Mouse (Mus musculus): ENCODE results near the gene Ube2o.
A peak's percentile ranks its signal among the peaks of the same experiment; 100 is the strongest.
"Not testable (repeated sequence)": the region's sequence is repeated elsewhere in the genome, so short reads cannot be mapped to it uniquely, and the experiment has no call there.

Ube2o gene

DNA sequence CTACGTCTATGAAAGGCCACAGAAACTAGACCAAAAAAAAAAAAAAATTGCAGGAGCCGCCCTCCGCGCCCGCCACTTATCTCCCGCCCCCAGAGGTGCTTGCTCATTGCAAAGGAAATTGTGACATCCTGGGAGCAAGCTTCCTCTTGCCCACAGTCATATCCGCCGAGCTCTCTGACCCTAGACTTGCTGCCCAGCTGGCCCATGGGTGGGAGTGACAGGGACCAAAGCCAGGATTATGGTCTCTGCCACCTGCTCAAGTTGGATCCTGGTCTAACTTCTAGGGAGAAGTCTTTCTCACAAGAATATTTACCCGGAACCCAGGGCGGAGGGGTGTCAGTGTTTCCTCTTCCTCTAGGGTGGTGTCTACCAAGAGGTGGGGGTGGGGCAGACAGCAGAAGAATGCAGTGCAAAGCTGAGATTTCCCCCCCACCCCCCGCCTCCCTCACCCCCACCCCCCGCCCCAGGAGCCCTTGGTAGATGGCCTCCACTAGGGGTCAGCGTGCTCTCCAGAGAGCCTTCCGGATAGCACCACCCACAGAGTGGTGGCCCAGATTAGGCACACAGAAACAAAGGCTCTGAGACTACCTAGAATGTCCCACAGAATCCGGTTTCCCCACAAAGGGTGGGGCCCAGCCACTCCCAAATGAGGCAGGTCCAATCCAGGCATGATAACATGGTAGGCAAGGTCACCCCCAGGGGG lies 34.6 kb upstream of the Ube2o start:
- DNase-seq (ENCODE audit: low spot score in 2 of 2): no peak

DNA sequence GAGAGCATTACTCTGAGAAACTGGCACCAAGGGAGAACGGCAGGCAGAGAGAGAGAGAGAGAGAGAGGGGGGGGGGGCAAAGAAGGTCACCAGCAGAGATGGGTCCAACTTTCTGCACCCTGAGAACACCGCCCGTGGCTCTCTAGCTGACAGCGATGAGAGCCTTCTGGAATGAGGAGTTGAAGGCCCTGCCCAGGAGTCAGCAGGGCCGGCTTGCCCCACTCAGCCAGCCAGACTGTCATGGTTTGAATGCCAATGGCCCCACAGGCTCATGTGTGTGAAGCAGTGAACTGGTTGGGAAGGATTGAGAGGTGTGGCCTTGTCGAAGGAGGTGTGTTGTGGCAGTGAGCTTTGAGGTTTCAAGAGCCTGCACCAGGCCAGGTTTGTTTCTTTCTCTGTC lies 32.0 kb upstream of the Ube2o start:
- DNase-seq (ENCODE audit: low spot score in 2 of 2): no peak

DNA sequence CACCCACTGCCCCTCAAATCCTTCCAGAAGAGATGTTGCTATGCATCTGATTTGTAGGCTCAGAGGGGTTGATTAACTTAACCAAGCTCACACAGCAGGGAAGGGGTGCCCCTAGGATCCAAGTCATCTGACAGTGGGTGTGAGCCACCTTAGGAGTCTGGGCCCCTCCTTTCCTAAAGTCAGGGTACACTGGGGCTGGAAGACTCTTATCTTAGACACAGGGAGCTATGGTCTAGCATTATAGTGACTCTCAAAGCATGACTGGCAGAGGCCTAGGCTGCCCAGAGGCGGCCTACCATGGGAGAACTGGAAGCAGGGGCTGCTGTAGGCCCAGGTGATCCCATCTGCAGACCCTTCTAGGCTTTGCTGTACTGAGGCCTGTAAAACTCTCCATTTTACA lies 31.3 kb upstream of the Ube2o start:
- DNase-seq (ENCODE audit: low spot score in 2 of 2): no peak

DNA sequence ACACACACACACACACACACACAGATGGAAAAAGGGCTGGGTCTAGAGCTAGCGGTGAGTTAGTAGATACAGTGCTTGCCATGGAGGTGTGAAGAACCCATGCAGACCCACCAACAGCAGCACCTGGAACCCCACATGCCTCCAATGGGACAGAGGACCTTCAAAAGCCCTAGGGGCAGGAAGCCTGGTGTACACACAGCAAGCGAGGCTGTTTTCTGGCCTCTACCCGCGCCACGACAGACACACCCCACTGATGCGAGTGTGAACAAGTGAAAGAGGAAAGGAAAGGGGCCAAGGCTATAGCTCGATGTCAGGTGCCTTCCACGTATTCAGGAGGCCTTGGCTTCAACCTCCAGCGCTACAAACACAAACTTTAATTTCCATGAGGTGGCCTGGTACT lies 30.6 kb upstream of the Ube2o start:
- no peak for DNase-seq (ENCODE audit: low spot score in 2 of 2)

DNA sequence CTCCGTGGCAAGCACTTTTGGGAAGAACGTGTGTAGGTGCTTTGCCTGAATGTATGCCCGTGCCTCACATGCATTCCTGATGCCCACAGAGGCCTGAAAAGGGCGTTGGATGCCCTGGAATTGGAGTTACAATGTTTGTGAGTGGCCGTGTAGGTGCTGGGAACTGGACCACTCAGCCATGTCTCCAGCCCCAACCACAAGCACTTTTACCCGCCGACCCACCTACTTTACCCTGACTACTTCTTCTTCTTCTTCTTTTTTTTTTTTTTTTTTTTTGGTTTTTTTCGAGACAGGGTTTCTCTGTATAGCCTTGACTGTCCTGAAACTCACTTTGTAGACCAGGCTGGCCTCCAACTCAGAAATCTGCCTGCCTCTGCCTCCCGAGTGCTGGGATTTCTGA lies 29.9 kb upstream of the Ube2o start:
- not testable (repeated sequence) for DNase-seq (ENCODE audit: low spot score in 2 of 2)

DNA sequence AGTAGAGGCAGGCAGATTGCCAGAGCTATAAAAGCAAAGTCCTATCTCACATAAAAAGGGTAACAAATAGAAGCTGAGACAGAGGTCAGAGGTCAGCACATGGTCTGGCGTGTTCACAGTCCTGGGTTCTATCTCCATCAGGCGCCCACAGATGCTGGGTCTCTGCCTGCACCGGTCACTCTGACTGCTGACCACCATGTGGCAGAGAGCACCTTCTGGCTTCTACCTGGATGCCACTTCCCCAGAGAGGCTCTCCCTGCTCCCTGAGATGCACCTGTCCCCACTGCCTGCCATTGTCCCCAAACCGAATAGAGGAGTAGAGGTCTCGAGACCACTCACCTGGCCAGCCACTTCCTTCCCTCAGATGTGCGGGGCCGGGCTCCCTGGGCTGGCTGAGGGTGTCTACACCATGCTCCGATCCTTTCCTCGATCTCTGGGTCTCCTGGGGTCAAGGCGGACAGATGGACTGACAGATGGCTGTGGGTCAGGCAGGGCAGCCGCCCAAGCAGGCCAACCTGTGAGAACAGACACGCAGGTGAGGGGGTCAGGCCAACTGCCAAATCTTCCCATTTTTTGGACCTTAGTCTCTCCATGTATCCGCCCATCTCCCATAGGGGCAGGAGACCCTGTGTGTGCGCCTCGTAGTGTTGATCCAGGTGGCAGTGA lies 28.9 kb upstream of the Ube2o start:
- DNase-seq (ENCODE audit: low spot score in 2 of 2): no peak

DNA sequence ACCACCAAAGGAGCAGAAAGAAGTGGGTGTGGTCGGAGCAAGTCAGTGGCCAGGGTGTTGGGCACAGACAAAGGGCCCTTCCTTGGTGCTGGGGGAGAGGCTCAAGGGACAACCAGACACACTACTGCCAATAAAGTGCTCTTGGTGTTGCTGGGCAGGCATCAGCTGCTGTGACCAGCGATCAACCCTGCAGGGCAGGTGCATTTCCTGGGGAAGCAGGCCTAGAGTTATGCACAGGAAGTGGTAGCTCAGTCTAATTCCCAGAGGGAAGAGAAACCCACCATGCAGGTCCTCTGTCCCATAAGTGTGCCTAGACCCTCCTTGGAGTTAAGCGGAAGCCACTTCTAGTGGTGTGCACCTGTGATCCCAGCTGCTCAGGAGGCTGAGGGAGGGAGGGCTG lies 26.5 kb upstream of the Ube2o start:
- DNase-seq (ENCODE audit: low spot score in 2 of 2): no peak

DNA sequence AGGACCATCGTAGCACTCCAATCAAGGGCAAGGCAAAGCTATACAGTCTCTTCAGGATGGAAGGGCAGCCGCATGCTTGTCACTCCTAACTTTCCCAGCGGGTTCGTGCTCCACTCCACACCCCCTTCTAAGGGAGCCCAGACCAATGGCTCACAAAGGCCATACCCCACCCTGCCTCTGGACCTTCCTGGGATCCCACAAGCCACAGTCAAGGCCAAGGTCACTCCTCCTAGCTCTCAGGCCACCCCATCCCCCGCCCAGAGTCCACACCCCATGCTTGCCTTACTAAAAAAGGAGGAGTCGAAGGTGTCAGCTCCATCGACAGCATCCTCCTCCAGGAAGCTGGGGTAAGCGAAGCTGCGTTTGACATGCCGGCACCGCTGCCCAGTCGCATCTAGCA lies 22.9 kb upstream of the Ube2o start:
- no peak for DNase-seq (ENCODE audit: low spot score in 2 of 2)

DNA sequence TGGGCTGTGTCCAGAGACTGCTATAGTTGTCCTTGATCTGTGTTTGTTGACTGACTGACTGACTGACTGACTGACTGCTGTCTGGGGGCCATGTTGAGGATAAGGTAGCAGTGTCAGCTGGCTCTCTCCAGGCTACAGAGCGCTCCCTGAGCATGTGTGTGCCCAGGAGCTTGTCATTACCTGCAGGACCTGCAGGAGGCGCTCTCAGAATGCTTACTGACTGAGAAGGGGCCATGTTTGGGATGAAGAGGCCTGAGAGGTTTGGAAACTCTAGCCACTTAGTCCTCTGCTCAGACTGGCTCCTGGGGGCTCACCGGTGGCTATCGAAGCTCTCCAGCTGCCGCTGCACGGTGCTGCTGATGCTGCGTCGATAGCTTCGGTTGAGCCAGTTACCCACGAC lies 22.1 kb upstream of the Ube2o start:
- no peak for DNase-seq (ENCODE audit: low spot score in 2 of 2)

DNA sequence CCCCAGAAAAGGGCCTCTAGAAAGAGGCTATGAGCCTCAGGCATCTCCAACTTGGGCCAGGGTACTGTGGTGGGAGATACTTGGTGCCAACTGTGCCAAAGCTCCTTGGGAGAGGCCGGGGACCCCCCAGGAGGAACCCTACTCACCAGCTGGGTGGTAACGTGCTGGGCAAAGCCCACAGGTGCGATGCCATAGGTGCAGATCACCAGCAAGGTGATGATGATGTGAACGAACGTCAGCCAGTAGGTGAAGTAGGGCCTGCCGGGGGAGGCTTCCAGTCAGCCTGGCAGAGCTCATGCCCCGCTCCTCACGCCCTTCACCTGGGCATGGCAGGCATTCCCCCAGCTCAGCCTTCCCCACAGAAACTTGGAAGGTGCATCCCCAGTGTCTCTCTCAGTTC lies 20.8 kb upstream of the Ube2o start:
- no peak for DNase-seq (ENCODE audit: low spot score in 2 of 2)

DNA sequence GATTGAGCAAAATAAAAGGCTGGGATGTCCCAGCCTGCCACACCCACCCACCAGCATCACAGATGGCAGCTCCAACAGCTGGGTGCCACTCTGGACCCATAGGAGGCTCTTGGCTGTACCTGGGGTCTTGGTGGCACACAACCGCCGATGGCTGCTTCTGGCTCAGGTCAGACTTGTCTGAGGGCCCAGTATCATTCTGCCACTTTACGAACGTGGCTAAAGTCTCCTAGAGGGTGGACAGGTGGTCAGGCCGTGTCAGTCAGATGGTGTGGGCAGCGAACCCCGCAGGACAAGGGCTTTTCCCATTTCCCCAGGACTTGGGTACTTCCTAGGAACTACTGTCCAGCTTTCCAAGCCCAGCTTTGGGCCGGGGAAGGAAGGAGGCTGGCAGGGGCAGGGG lies 19.9 kb upstream of the Ube2o start:
- no peak for DNase-seq (ENCODE audit: low spot score in 2 of 2)

DNA sequence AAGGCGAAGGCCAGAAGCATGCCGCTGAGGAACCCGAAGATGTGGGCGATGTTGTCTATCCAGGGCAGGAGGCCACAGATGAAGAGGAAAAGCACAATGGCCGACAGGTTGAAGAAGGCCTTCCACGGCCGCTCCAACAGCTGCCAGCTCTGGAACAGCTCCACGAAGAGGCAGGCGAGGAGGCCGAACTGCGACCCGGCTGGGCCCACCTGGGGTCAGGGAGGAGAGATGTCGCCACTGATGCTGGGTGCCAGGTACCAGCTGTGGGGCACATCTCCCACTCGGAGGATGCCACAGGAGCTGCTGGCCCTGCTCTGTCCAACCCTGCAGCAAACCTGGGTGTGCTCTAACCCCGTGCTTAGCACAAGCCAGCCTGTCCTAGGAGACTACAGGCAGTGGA lies 18.0 kb upstream of the Ube2o start:
- no peak for DNase-seq (ENCODE audit: low spot score in 2 of 2)

DNA sequence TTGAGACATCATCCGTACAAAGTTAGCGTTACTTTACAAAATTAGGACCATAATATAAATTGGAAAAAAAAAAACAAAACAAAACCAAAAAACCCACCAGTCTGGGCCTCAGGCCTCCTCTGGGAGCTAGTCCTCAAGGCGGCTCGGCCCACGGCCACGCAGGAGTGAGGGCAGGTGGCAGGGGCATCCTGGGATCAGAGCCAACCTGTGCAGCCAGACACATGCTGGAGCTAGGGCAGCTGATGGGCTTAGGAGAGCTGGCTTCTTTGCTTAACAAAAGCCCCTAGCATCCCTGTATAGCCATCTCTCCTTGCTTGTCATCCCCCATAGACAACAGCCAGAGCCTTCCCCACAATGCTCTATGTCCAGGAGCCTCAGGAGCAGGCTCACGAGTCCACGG lies 16.9 kb upstream of the Ube2o start:
- no peak for DNase-seq (ENCODE audit: low spot score in 2 of 2)

DNA sequence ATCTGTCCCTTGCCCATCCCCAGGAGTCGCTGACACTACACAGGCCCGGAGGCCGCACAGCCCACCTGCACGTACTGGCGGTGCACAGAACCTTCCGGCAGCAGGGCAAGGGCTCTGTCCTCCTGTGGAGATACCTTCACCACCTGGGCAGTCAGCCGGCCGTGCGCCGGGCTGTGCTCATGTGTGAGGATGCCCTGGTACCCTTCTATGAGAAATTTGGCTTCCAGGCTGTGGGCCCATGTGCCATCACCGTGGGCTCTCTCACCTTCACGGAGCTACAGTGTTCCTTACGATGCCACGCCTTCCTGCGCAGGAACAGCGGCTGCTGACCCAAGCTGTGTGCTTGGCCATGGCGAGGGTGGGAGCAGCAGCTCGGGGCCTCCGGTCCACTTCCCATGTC lies 15.5 kb upstream of the Ube2o start:
- DNase-seq (ENCODE audit: low spot score in 2 of 2): no peak

DNA sequence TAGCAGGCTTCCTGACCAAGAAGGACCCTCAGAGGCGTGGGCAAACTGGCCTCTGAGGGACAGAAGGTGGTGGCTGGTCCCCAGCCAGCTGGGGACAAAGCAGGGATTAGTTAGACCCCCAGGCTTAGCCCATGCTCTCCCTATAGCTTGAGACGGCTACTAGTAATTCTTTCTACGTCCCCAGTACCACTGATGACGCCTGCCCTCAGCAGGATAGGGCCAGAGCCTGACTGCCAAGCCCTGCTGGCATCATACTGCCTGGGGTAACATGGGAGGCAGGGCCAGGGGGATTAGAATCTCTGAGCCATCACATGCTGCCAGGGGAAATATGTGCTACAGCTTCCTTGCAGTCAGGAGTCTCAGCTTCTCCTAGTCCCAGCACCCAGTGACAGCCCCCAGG lies 12.1 kb upstream of the Ube2o start:
- DNase-seq (ENCODE audit: low spot score in 2 of 2): no peak

DNA sequence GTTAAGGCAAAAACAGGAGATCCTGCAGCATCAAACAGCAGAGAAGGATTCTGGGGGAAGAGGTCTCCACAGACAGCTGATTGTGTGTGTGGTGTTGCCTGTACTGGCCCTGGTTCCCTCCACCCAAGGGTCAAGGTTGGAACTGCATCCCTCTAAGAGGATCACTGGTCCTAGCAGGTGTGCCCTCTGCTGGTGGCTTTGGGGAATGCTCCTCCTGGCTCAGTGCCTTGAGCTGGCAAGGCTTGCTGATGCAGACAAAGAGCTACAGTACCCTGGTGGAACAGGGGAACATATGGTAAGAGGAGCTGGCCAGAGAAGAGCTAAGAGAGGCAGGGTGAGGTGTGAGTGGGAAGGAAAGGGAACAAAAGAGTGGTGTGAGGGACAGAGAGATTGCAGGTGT lies 11.2 kb upstream of the Ube2o start:
- peak; percentile 77 to 91 for DNase-seq (ENCODE audit: low spot score in 2 of 2)

DNA sequence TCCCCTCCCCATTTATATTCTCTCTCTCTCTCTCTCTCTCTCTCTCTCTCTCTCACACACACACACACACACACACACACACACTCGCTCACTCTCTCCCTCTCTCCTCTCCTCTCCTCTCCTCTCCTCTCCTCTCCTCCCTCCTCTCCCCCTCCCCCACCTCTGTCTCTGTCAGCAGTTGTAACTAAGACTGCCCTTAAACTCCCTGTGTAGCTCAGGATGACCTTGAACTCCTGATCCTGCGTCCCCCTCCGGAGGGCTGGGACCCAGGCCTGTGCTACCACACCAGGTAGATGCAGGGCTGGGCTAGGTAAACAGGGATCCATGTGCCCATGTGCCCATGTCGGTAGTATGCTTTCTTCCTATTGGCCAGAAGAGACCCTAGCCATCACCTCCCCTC lies 10.4 kb upstream of the Ube2o start:
- DNase-seq (ENCODE audit: low spot score in 2 of 2): no peak

DNA sequence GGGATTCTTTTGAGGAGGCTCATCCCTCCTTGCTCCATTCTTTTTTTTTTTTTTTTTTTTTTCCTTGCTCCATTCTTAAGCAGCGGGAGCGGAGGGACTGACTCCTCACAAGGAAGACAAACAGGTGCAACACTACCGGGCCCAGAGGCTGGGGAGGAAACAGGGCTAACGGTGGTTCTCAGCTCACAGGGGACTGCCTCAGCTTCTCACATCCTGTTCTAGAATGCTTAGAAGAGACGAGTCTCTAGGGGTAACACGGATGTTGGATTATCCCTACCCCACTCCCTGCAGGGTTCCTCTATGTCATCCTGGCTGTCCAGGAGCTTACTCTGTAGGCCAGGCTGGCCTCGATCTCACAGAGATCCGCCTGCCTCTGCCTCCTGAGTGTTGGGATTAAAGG lies 8.3 kb upstream of the Ube2o start:
- peak; percentile 27 to 28 for DNase-seq (ENCODE audit: low spot score in 2 of 2)

DNA sequence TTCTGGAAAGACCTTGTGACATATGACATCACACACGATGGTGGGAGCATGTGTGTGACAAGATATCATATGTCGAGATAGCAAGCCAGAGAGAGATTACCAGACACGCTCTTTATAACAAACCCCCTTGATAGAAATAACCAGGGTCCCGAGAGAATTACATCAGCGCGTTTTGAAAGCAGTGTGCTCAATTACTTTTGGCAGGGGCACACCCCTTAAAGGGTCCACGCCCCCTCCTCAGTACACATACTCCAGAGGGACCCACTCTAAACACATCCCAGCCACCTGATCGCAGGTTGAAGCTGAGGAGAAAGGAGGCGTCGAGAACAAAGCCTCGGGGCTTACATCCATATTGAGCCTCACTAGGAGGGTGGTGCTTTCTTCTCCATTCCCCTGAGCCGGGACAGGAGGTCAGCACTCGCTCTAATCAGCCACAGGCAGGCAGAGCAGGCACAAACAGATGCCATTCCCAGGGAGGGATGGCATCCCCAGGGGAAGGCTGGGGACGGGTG lies 7.8 kb upstream of the Ube2o start:
- no peak for DNase-seq (ENCODE audit: low spot score in 2 of 2)

DNA sequence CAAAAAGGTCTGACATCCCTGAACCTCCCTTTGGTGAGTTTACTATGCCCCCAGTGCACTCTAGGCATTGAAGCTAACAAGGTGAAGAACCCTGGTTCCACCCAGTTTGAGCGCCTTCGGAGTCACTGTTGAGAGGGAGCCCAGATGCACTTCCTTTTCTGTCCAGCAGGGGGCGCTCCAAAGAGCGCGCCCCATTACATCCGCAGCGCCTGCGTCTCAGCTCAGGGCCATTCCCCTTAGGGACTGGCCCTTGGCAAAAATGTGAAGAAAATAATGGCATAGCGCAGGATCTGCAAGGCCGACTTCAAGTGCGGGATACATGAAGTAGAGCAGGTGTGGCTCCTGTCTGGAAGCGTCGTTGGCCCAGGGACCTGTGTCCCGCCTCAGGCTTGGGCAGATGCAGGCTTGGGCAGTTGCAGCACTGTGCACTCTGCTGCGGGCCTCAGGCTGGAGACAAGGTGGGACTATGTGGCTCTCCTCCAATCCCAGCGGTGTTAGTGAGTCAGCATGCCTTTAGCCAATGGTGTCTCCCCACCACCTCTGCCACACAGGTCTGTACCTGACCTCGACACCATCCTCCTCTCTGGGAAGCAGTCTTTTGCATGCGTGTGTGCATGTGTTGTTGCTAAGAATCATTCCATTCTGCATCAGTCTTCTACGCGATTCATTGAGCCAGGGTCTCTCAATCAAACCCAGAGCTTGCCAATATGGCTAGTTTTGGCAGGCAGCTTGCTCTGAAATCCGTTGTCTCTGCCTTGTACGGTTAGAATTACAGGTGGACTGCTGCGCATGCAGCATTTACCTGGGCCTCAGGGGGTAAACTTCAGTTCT lies 5.8 kb upstream of the Ube2o start:
- peak; percentile 38 to 76 for DNase-seq (ENCODE audit: low spot score in 2 of 2)

DNA sequence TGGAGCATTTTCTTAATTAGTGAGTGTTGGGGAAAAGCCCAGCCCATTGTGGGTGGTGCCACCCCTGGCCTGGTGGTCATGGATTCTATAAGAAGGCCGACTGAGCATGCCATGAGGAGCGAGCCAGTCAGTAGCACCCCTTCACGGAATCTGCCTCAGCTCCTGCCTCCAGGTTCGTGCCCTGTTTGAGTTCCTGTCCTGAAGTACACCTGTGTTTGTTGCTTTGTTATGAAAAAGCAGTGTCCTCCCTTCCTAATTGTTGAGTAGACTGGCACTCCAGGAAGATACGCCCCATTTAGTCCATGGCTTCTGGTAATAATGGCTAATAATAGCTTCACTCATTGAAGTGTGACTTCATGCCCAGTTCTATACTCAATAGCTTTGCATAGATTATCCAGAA lies 5.1 kb upstream of the Ube2o start, which contains the start of gene Aanat:
TSS of gene Aanat (plus strand) at position 123 of the 400 bp plus-strand sequence.
- DNase-seq (ENCODE audit: low spot score in 2 of 2): no peak

DNA sequence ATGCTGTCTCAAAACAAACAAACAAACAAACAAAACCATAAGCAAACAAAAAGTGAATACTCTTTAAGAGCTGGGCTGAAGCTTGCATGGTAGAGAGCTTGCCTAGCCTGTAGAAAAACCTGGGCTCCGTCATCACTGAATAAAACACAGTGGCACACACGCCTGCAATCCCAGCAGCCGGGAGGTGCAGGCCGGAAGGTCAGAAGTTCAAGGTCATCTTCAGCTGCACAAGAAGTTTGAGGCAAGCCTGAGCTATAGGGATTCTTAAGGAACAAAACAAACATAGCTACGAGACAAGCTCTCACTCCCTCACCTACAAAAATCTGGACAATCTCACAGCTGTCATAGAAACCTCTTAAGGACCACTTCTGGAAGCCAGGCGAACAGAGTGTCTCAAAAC lies 4.4 kb upstream of the Ube2o start:
- no peak for DNase-seq (ENCODE audit: low spot score in 2 of 2)
